Mouse (Mus musculus): ENCODE measurements around the gene Cilp2. TPM values are rescaled to one million over a fixed set of nuclear protein-coding genes. Genes with fewer than 3 reads are reported as not detected.

Cilp2 gene
- total RNA-seq, 2 experiments from 2014 or later = 0.50 to 1.4 TPM

- DNase-seq (ENCODE audit: low spot score in 2 of 2) = peak; percentile 94 to 95
These were observed 14.1 kb upstream of the Cilp2 start for GRCm38 (mm10) chr8:69901484-69902162.

- no peak for DNase-seq (ENCODE audit: low spot score in 2 of 2)
These were observed 13.5 kb upstream of the Cilp2 start for GRCm38 (mm10) chr8:69900895-69901451.

GRCm38 (mm10) chr8:69899876-69900275 is 12.4 kb upstream of the Cilp2 start:
- DNase-seq (ENCODE audit: low spot score in 2 of 2) = no peak

GRCm38 (mm10) chr8:69897857-69898256 is 10.4 kb upstream of the Cilp2 start:
- DNase-seq (ENCODE audit: low spot score in 2 of 2) = no peak

GRCm38 (mm10) chr8:69895772-69896451 is 8.4 kb upstream of the Cilp2 start:
- no peak for DNase-seq (ENCODE audit: low spot score in 2 of 2)

- DNase-seq (ENCODE audit: low spot score in 2 of 2) = no peak
These were observed 7.4 kb upstream of the Cilp2 start for GRCm38 (mm10) chr8:69894836-69895332.

- DNase-seq (ENCODE audit: low spot score in 2 of 2) = peak in 1 of 2 experiments; percentile 47
These were observed 6.4 kb upstream of the Cilp2 start for GRCm38 (mm10) chr8:69893863-69894262.

GRCm38 (mm10) chr8:69890813-69891241 is 3.3 kb upstream of the Cilp2 start:
- DNase-seq (ENCODE audit: low spot score in 2 of 2) = no peak

GRCm38 (mm10) chr8:69888902-69889301 is 1.4 kb upstream of the Cilp2 start:
- DNase-seq (ENCODE audit: low spot score in 2 of 2) = no peak

- DNase-seq (ENCODE audit: low spot score in 2 of 2) = no peak
These were observed 868 bp upstream of the Cilp2 start for GRCm38 (mm10) chr8:69888244-69888866.

- DNase-seq (ENCODE audit: low spot score in 2 of 2) = no peak
These were observed 3.3 kb downstream of the Cilp2 start for GRCm38 (mm10) chr8:69884141-69884540.

- DNase-seq (ENCODE audit: low spot score in 2 of 2) = no peak
These were observed 4.5 kb downstream of the Cilp2 start for GRCm38 (mm10) chr8:69882833-69883600.

- no peak for DNase-seq (ENCODE audit: low spot score in 2 of 2)
These were observed 5.3 kb downstream of the Cilp2 start for GRCm38 (mm10) chr8:69882021-69882756.

GRCm38 (mm10) chr8:69881261-69881865 is 6.1 kb downstream of the Cilp2 start:
- no peak for DNase-seq (ENCODE audit: low spot score in 2 of 2)

GRCm38 (mm10) chr8:69880841-69881240 is 6.6 kb downstream of the Cilp2 start:
- no peak for DNase-seq (ENCODE audit: low spot score in 2 of 2)

GRCm38 (mm10) chr8:69879678-69880077 is 7.8 kb downstream of the Cilp2 start:
- DNase-seq (ENCODE audit: low spot score in 2 of 2) = no peak

- no peak for DNase-seq (ENCODE audit: low spot score in 2 of 2)
These were observed 9.5 kb downstream of the Cilp2 start for GRCm38 (mm10) chr8:69877992-69878391.

- DNase-seq (ENCODE audit: low spot score in 2 of 2) = no peak
These were observed 10.1 kb downstream of the Cilp2 start for GRCm38 (mm10) chr8:69877396-69877795.

GRCm38 (mm10) chr8:69876967-69877366 is 10.5 kb downstream of the Cilp2 start:
- no peak for DNase-seq (ENCODE audit: low spot score in 2 of 2)

GRCm38 (mm10) chr8:69876097-69876496 is 11.4 kb downstream of the Cilp2 start:
- DNase-seq (ENCODE audit: low spot score in 2 of 2) = no peak
